Mouse (Mus musculus) liver, embryonic 16.5 days (tissue): ENCODE measurements around the gene Alg12. TPM values are rescaled to one million over a fixed set of nuclear protein-coding genes. Genes with fewer than 3 reads are reported as not detected.

Experiments used
- ATAC-seq: fragments of 200-750 bp; cut with Nextera tagmentation; 2 replicates; pipeline ENCODE4 v1.8.0; 2017; ENCODE audit warnings: low read depth, mild to moderate bottlenecking, moderate number of reproducible peaks, moderate library complexity
- H3K27ac ChIP-seq: fragments of 300-500 bp; sonication (generic); 2 replicates; pipeline ENCODE4 v1.5.1; 2014; ENCODE audit warnings: mild to moderate bottlenecking, low read length
- H3K27me3 ChIP-seq: fragments of 300-500 bp; sonication (generic); 2 replicates; pipeline ENCODE4 v1.6.1; 2014; ENCODE audit warnings: low read depth, low read length, mixed read lengths; ENCODE audit not compliant: control insufficient read depth, insufficient read depth
- H3K36me3 ChIP-seq: fragments of 300-500 bp; sonication (generic); 2 replicates; pipeline ENCODE4 v1.6.1; 2014; ENCODE audit warnings: mild to moderate bottlenecking; ENCODE audit not compliant: control insufficient read depth, insufficient read depth
- H3K4me1 ChIP-seq: fragments of 300-500 bp; sonication (generic); 2 replicates; pipeline ENCODE4 v1.6.1; 2014; ENCODE audit warnings: low read depth, low read length, mixed read lengths; ENCODE audit not compliant: control insufficient read depth
- H3K4me2 ChIP-seq: fragments of 300-500 bp; sonication (generic); 2 replicates; pipeline ENCODE4 v1.6.1; 2014; ENCODE audit warnings: low read depth, low read length, mixed read lengths
- H3K4me3 ChIP-seq: fragments of 300-500 bp; sonication (generic); 2 replicates; pipeline ENCODE4 v1.5.1; 2014; ENCODE audit warnings: low read depth, mild to moderate bottlenecking, low read length
- H3K9ac ChIP-seq: fragments of 300-500 bp; sonication (generic); 2 replicates; pipeline ENCODE4 v1.6.1; 2014; ENCODE audit warnings: low read depth, low read length
- H3K9me3 ChIP-seq: fragments of 300-500 bp; sonication (generic); replicated peaks from 2 replicates; pipeline ENCODE4 v1.6.1; 2016; ENCODE audit warnings: low read length; ENCODE audit not compliant: control insufficient read depth
- WGBS: fragments of 180-500 bp; shearing (Covaris S2); extraction: QIAGEN DNeasy Blood & Tissue Kit; methylation state at CpG from one replicate; pipeline ENCODE4 v1.1.7; 2014; ENCODE audit not compliant: insufficient replicate concordance; 5-methylcytosine and 5-hydroxymethylcytosine counted together
- polyA plus RNA-seq: library from polyadenylated mRNA; unstranded; fragments of >200 nt; fragmentation: Nextera tagmentation; extraction: Ambion mirVana; gene quantifications from 2 replicates; pipeline ENCODE4 v1.2.1, GENCODE M21; 2015

Gene Alg12
- polyA plus RNA-seq, 1 experiment from 2014 or later, result 6.0 TPM

DNA sequence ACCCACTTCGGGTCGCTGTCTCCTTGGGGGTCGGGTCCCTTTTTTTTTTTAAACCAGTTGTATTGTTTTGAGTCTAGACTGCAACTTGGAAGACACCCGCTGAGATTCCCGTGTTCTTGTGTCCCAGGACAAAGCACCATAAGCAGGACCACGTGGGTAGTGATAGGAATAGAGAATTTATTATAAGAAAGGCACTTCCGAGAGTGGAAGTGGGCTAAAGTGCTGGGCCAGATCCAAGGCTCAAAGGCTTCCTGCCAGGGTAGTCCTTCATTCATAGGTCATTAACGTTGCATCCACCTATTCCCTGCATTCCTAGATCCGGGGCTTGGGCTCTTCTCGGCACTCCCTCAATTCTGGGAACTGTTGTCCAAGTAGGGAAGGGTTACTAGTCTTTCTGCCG, 18.9 kb upstream of the Alg12 start:
- no peaks in the 10 kb centered on the region for H3K36me3 ChIP-seq
- peaks cover 3% of the 10 kb centered on the region for H3K4me1 ChIP-seq
- no peak for ATAC-seq
- H3K4me2 ChIP-seq, result peak overlapping the region; percentile 68
- H3K27me3 ChIP-seq, result peaks cover 9% of the 10 kb centered on the region
- H3K9ac ChIP-seq, result no peak overlapping the region
- H3K27ac ChIP-seq, result peak overlapping the region; percentile 41; the same call in 1 of the 2 replicates
- 2% methylated on average over 11 of the region's 11 CpGs for WGBS
- H3K9me3 ChIP-seq, result no peaks in the 10 kb centered on the region
- peak overlapping the region; percentile 58 for H3K4me3 ChIP-seq

DNA sequence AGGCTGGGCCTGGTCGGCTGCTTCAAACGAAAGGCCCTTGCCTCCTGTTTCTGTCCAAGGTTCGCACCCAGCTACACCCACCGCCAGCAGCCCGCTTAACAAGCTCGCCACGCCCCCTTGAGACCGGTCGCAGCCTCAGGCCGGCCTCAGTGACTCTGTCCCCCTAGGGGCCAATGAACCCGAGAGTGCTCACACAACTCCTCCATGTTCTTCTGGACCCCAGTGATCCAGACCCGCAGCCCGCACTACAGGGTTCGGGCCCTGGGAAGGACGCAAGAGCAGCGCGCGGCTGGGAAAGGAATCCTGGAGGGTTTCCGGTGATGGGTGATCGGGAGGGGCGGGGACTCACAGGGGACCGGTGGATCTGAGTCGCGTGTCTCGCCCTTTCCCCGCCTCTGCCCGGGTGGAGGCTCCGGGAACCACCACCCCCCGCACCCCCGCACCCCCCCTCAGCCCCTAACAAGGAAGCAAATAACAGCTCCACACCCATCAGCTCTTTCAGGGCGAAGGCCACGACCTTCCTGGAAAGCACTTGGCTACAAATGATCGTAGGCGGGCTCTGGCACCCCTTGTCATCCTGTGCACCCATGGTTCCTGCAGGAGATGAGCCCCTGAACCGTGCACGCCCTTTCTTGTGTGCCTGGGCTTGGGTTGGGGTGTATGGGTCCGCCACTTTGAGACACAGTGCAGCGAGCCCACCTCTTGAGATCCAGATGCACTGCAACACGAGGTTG, 18.2 kb upstream of the Alg12 start:
- H3K27me3 ChIP-seq, result peaks cover 9% of the 10 kb centered on the region
- H3K4me3 ChIP-seq, result peak overlapping the region; percentile 58
- peak overlapping the region; percentile 52 for H3K9ac ChIP-seq
- 1% methylated on average over 39 of the region's 39 CpGs for WGBS
- peak; percentile 79 for ATAC-seq
- no peaks in the 10 kb centered on the region for H3K36me3 ChIP-seq
- peak overlapping the region; percentile 69 for H3K27ac ChIP-seq
- peak overlapping the region; percentile 68 for H3K4me2 ChIP-seq
- H3K9me3 ChIP-seq, result no peaks in the 10 kb centered on the region
- H3K4me1 ChIP-seq, result peaks cover 3% of the 10 kb centered on the region

DNA sequence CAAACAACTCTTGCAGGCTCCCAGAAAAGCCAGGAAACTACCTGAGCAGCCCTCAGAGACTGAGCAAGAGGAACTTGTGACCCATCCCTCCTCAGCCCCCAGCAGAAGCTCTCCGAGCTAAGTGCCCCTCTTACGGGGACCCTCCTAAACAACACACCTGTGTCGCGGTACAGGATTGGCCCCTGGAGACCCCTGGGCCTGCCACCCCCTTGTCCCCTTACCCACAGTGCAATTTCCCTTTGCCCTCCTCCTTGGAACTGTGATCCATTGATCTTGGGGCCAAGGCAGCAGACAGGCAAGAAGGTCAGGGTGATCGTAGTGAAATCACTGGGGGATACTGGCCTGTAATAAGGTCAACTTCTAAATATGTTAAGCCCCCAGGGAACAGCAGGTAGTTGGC, 17.5 kb upstream of the Alg12 start:
- 64% methylated on average over 5 of the region's 5 CpGs for WGBS
- Histone ChIP-seq H3K27ac (no peak overlapping the region), H3K4me2 (peak overlapping the region; percentile 68), H3K9me3 (no peaks in the 10 kb centered on the region), H3K36me3 (no peaks in the 10 kb centered on the region), H3K9ac (no peak overlapping the region), H3K4me1 (peaks cover 3% of the 10 kb centered on the region), H3K4me3 (peak overlapping the region; percentile 58), H3K27me3 (peaks cover 9% of the 10 kb centered on the region)
- no peak for ATAC-seq

DNA sequence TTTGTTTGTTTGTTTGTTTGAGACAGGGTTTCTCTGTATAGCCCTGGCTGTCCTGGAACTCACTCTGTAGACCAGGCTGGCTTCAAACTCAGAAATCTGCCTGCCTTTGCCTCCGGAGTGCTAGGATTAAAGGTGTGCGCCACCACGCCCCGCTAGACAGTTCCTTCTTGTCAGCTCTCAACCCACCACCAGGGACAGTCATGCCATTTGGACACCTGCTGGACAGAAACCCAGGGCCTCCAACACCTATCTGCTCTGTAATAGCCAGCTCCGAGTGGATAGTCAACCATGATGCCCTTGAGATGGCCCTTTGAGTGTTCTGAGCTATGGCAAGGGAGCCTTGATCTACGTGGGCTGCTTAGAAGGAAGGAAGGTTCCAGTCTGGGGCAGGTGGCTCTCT, 16.9 kb upstream of the Alg12 start:
- H3K4me3 ChIP-seq, result no peak overlapping the region
- no peaks in the 10 kb centered on the region for H3K9me3 ChIP-seq
- no peak overlapping the region for H3K27ac ChIP-seq
- peaks cover 3% of the 10 kb centered on the region for H3K4me1 ChIP-seq
- H3K4me2 ChIP-seq, result no peak overlapping the region
- peaks cover 9% of the 10 kb centered on the region for H3K27me3 ChIP-seq
- no peaks in the 10 kb centered on the region for H3K36me3 ChIP-seq
- ATAC-seq, result no peak
- H3K9ac ChIP-seq, result no peak overlapping the region
- WGBS, result 60% methylated on average over 6 of the region's 6 CpGs

DNA sequence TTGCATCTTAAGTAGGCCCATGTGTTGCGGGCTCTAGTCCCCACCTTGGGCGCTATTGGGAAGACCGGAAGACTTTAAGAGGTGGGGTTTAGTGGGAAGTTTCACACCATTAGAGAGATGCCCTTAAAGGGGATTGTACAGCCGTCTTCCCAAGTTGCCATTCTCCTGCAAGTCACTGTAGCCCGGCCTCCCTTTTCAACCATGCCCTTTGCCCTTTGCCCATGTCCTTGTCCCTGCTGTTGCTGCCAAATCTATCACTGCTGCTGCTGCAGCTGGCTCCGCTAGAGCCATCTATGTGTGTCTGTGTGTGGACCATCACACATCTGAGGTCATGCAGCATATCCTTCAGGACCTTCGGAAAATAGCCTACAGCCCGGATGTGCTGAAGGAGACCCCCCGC, 13.4 kb upstream of the Alg12 start:
- WGBS, result 57% methylated on average over 9 of the region's 9 CpGs
- H3K27me3 ChIP-seq, result peaks cover 4% of the 10 kb centered on the region
- H3K9ac ChIP-seq, result no peak overlapping the region
- H3K4me3 ChIP-seq, result no peak overlapping the region
- no peak for ATAC-seq
- peaks cover 3% of the 10 kb centered on the region for H3K4me1 ChIP-seq
- H3K4me2 ChIP-seq, result no peak overlapping the region
- no peaks in the 10 kb centered on the region for H3K9me3 ChIP-seq
- H3K36me3 ChIP-seq, result no peaks in the 10 kb centered on the region
- H3K27ac ChIP-seq, result no peak overlapping the region

DNA sequence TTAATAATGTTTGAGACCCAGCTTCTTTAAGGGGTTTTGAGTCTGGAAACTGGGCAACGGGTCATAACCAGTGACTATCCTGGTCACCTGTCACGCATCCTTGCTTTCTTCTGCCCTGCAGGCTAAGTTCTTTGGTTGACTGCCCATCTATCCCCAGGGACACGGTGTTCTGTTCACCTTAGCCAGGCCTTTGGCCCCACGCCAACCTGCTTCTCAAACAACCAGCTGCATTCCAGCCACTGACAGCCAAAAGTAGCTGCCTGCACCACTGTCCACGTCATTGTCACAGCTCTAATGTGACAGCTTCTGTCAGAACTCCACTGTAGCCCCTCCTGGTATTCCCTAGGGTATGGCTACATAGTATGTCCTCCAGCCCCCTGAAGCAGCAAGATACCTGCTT, 12.4 kb upstream of the Alg12 start:
- Histone ChIP-seq H3K27me3 (no peaks in the 10 kb centered on the region), H3K9me3 (no peaks in the 10 kb centered on the region), H3K4me2 (no peak overlapping the region), H3K4me3 (no peak overlapping the region), H3K27ac (peak overlapping the region; percentile 25; the same call in 1 of the 2 replicates), H3K9ac (no peak overlapping the region), H3K4me1 (peaks cover 3% of the 10 kb centered on the region), H3K36me3 (no peaks in the 10 kb centered on the region)
- ATAC-seq, result peak; percentile 46
- WGBS, result 51% methylated on average over 5 of the region's 5 CpGs

DNA sequence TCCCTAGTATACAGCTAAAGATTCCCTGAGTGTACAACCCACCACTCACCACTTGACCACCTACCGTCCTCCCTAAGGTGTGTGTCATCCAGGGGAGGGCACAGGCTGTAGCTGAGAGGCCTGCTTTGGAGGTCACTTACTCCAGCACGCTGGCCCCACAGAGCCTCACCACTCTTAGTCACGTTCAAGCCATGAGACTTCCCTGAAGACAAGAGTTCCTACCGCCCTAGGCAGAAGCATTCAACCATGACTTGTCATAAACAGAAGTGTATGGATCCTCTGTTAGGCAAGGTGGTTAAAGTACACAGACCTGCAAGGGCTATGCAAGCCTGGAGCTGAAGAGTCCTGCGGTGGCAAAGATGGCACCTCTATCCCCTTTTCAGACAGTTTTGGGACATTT, 11.6 kb upstream of the Alg12 start:
- no peaks in the 10 kb centered on the region for H3K9me3 ChIP-seq
- WGBS, result 61% methylated on average over 5 of the region's 5 CpGs
- no peak overlapping the region for H3K9ac ChIP-seq
- H3K4me2 ChIP-seq, result no peak overlapping the region
- H3K4me1 ChIP-seq, result peaks cover 3% of the 10 kb centered on the region
- no peak for ATAC-seq
- H3K36me3 ChIP-seq, result no peaks in the 10 kb centered on the region
- H3K4me3 ChIP-seq, result no peak overlapping the region
- H3K27me3 ChIP-seq, result no peaks in the 10 kb centered on the region
- H3K27ac ChIP-seq, result no peak overlapping the region

DNA sequence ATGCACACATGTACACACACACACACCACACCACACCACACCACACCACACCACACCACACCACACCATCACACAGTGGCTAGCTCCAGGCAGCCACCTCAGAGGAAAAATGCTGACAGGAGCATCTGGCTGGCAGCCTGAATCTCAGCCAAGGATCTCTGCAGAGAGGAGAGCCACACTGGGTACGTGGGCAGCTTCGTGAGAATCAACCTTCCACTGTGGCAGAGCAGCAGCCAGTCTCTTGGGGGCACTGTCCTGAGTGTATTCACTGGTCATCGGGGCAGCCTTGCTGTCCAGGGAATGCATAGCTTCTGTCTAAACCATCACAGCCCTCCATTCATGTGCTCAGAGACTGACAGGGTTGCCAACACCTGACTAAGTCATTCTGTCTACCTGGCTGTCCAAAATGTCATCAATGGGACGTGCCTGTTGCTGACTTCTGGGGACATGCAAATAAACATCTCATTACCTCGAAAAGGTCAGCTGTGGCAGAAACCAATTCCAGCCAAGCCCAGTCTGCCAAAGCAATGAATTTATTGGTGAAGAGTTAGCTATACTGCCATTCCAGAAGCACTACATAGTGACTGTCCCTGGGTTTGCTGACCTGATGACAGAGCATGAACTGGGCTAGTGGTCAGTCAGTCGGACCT, 10.8 kb upstream of the Alg12 start:
- no peaks in the 10 kb centered on the region for H3K36me3 ChIP-seq
- no peaks in the 10 kb centered on the region for H3K27me3 ChIP-seq
- no peaks in the 10 kb centered on the region for H3K9me3 ChIP-seq
- peaks cover 3% of the 10 kb centered on the region for H3K4me1 ChIP-seq
- no peak overlapping the region for H3K4me2 ChIP-seq
- H3K27ac ChIP-seq, result no peak overlapping the region
- 58% methylated on average over 6 of the region's 6 CpGs for WGBS
- H3K4me3 ChIP-seq, result no peak overlapping the region
- ATAC-seq, result no peak
- H3K9ac ChIP-seq, result no peak overlapping the region
